Mouse (Mus musculus) CH12F3 (cell line): ENCODE measurements around the gene Atoh7.

ENCODE experiments used
- in situ Hi-C: fragments of 300-500 bp; cut with MboI; formaldehyde crosslinking; loops from 2 replicates; pipeline ENCODE4 v1.14.3; 2020; ENCODE audit warnings: low sequenced_read_pairs

The Atoh7 gene

DNA sequence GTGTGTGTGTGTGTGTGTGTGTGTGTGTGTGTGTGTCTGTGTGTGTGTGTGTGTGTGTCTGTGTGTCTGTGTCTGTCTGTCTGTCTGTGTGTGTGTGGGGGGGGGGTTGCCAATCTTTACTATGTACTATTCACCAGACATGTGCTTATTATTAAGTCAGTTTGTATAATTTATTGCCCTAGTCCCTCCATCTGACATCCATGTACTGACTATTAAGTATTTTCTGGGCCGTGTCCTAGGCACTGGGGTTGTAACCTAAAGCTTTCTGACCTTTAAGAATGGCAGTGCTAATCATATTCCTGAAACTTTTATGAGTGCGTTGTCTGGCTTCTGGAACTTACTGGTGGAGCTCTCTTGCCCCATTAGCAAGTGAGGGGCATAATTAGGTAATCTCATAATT, 2.7 kb upstream of the Atoh7 start:
- in situ Hi-C loops: no loop called here

DNA sequence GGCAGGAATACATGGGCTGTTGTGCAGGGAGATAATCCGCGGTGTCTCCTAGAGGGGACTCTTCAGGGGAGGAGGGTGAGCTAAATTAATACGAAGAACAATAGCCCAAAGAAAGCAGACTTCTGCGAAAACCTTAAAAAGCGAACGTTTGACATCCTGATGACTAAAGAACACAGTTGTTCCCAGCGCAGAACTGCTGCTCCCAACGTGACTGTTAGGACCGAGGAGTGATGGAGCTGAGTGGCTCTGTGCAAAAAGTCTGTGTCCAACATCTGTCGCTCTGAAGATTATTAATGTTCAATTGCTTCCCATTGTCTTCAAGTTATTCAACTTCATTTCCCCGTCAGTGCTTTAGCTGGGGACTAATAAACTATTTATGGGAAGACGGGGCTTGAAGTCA, 1.3 kb upstream of the Atoh7 start:
- in situ Hi-C loops: no loop called here

- in situ Hi-C loops: no loop called here
Observed at GRCm38 (mm10) chr10:63099941-63100562, 601 bp downstream of the Atoh7 start.

GRCm38 (mm10) chr10:63100657-63101056, 1.2 kb downstream of the Atoh7 start:
- in situ Hi-C loops: no loop called here

- in situ Hi-C loops: no loop called here
Observed at GRCm38 (mm10) chr10:63113027-63113604, 13.7 kb downstream of the Atoh7 start.

DNA sequence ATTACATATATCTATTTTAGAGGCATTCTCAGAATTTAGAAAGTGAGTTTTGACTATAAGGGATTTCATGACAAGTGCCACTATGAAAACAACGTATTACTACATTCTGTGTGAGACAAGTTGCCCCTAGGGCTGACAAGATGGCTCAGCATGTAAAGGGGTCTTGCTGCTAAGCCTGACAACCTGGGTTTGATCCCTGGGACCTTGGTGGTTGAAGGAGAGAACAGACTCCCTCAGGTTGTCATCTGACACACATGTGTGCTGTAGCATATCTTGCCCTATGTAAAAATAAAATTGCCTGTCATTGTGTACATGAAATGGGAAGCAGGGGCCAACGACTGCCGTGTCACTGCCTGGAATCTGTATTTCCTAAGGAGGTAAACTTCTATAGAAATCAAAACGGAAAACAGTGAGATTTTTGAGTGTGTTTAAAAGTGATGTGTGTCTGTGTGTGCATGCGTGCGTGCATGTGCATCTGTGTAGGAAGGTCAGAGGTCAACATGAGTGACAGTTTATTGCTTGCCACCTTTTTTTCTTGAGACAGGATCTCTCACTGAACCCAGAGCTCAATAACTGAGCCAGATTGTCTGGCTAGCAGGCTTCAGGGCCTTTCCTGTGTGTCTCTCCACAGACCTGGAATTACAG, 14.4 kb downstream of the Atoh7 start:
- in situ Hi-C loops: no loop called here

DNA sequence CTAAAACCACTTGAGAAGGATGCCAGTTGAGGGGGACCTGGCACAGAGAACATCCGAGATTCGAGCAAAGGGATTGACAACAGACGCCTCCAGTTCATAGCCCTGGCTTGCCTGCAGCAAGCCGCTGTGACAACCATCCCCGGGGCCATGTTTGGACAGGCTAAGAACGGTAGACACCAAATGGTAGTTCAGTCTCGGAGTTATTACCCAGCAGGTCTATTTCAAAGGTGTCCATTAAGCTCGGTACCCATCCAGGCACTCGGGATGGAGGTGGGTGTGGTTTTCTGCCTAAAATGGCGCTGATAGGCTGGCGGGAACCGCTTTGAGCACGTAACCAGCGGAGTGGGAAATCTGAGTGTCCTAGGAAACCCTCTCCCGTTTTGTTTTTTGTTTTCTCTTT, 16.4 kb downstream of the Atoh7 start:
- in situ Hi-C loops: no loop called here

GRCm38 (mm10) chr10:63116376-63116775, 16.9 kb downstream of the Atoh7 start:
- in situ Hi-C loops: no loop called here

- in situ Hi-C loops: no loop called here
Observed at GRCm38 (mm10) chr10:63117583-63117982, 18.1 kb downstream of the Atoh7 start.

DNA sequence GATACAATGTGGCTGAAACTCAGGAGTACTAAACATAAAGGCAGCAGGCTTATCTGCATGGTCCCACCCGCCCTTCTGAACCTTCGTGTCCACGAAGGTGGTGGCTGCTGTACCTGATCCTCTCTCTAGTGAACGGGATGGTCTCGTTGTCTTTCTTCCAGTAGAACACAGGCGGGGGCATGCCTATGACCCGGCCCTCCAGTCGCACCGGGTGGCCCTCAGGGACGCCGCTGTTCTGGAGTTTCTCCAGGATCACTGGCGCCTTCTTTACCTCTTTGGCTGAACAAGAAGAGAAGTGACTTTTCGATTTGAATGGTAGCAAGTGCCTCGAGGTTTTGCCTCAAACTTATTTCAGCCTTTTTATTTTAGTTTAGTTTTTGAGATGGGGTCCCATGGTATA, 20.5 kb downstream of the Atoh7 start:
- in situ Hi-C loops: no loop called here

GRCm38 (mm10) chr10:63121961-63122360, 22.5 kb downstream of the Atoh7 start:
- in situ Hi-C loops: no loop called here

- in situ Hi-C loops: no loop called here
Observed at GRCm38 (mm10) chr10:63122516-63122915, 23.1 kb downstream of the Atoh7 start.

DNA sequence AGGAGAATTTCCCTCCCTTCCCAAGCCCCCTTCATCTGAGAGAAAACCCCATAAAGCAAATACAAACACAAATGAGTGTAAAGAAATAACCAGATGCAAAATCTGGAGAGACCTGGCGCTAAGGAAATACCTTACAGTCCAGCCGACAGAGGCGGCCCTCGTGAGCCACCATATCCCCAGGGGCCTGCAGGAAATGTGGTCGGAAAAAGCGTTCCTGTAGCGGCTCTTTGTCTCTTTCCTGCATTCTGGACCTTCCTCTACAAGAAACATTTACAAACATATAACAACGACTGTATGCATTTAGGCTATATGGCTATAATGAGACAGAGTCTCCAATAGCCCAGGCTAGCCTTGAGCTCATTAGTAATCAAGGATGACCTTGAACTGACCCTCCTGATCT, 23.7 kb downstream of the Atoh7 start:
- in situ Hi-C loops: no loop called here

- in situ Hi-C loops: no loop called here
Observed at GRCm38 (mm10) chr10:63124016-63124415, 24.6 kb downstream of the Atoh7 start.

GRCm38 (mm10) chr10:63125343-63125742, 25.9 kb downstream of the Atoh7 start:
- in situ Hi-C loops: no loop called here

DNA sequence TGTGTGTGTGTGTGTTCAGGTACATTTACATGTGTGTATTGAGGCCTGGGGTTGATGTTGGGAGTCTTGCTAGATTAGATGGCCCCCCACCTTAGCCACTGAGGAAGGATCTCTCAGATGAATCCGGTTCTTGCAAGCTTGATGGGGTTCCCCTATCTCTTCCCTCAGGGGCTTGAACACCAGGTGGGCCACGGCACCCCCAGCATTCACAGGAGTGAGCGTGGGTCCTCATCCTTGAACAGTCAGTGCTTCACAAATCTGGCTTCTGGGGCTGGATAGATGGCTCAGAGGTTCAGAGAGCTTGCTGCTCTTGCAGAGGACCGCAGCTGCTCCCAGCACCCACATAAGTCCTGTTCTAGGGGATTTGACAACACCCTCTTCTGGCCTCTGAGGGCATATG, 26.7 kb downstream of the Atoh7 start:
- in situ Hi-C loops: no loop called here

GRCm38 (mm10) chr10:63127156-63127555, 27.7 kb downstream of the Atoh7 start:
- in situ Hi-C loops: no loop called here

DNA sequence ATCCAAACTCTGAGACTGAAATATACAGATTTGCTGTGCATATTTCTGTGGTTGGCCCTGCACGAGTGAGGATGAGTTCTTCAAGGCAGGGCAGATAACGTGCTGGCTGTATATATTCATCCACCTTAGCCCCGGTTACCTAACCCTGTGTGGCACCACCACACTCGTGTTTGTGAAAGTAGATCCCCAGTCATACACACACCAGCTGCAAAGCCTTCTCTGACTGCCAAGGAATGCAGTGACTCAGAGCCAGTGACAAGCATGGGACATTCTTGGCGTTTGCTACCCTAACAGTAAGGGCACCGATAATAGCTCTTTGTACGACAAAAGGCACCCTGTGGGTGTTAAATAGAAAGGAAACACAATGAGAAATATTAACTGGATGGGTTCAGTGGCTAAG, 28.8 kb downstream of the Atoh7 start:
- in situ Hi-C loops: no loop called here

DNA sequence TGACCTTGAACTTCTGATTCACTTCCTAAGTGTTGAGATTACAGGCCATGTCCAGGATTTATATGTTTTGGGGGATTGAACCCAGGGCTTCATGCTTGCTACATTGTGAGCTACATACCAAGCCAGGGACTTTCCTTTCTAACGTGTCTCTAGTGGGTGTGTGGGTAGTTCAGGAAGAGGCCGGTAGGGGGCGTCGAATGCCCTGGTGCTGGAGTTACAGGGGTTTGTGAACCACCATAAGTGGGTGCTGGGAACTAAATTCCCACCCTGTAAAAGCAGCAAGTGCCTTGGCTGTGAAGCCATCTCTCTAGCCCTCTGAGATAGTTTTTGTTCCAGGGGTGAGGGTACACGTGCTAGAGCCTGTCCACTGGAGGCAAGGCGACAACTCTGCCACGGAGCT, 31.0 kb downstream of the Atoh7 start:
- in situ Hi-C loops: no loop called here

DNA sequence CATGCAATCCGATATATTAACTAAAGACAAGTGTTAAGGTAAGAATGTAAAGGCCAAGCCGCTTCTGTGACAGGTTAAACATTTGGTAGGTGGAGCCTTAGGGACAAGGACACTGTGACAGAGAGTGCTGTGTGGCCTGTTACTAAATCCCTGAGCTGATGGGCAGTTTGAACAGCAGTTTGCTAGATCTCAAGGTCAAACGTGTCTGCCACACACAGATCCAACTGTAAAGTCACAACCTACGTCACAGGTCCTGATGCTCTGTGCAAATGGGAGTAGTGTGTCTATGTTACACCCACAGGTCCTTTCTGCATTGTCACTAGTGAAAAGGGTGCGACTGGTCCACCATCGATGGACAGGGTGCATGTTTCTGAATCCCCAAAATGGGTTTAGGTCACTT, 32.9 kb downstream of the Atoh7 start:
- in situ Hi-C loops: no loop called here

- in situ Hi-C loops: no loop called here
Observed at GRCm38 (mm10) chr10:63133326-63133725, 33.9 kb downstream of the Atoh7 start.

GRCm38 (mm10) chr10:63135680-63136079, 36.2 kb downstream of the Atoh7 start:
- in situ Hi-C loops: no loop called here

- in situ Hi-C loops: no loop called here
Observed at GRCm38 (mm10) chr10:63136436-63136835, 37.0 kb downstream of the Atoh7 start.
